Mouse (Mus musculus) limb, embryonic 14.5 days (tissue): ENCODE measurements around the gene Kitl. TPM values are rescaled to one million over a fixed set of nuclear protein-coding genes. Genes with fewer than 3 reads are reported as not detected.
A peak's percentile ranks its signal among the peaks of the same experiment; 100 is the strongest.

ENCODE experiments used
- ATAC-seq: fragments of 200-750 bp; cut with Nextera tagmentation; 2 replicates; pipeline ENCODE4 v1.8.0; 2017; ENCODE audit warnings: low read depth, moderate number of reproducible peaks, moderate TSS enrichment; ENCODE audit not compliant: low FRiP score
- DNase-seq: peaks from one replicate; pipeline ENCODE4 v3.0.0-alpha.2; 2015; ENCODE audit warnings: low spot score
- H3K27ac ChIP-seq: fragments of 300-500 bp; sonication (generic); replicated peaks from 2 replicates; pipeline ENCODE4 v1.5.1; 2014; ENCODE audit warnings: low read depth, mild to moderate bottlenecking, low read length, moderate library complexity, mixed read lengths
- H3K27me3 ChIP-seq: fragments of 300-500 bp; sonication (generic); 2 replicates; pipeline ENCODE4 v1.6.1; 2014; ENCODE audit warnings: low read length, mixed read lengths; ENCODE audit not compliant: control insufficient read depth, insufficient read depth
- H3K36me3 ChIP-seq: fragments of 300-500 bp; sonication (generic); 2 replicates; pipeline ENCODE4 v1.6.1; 2014; ENCODE audit warnings: mild to moderate bottlenecking, low read length, moderate library complexity, mixed read lengths; ENCODE audit not compliant: control insufficient read depth, insufficient read depth
- H3K4me1 ChIP-seq: fragments of 300-500 bp; sonication (generic); 2 replicates; pipeline ENCODE4 v1.6.1; 2014; ENCODE audit warnings: antibody characterized with exemption, low read length, mixed read lengths; ENCODE audit not compliant: control insufficient read depth, insufficient read depth
- H3K4me2 ChIP-seq: fragments of 300-500 bp; sonication (generic); replicated peaks from 2 replicates; pipeline ENCODE4 v1.6.1; 2014; ENCODE audit warnings: low read depth, mild to moderate bottlenecking, low read length, moderate library complexity; ENCODE audit not compliant: severe bottlenecking
- H3K4me3 ChIP-seq: fragments of 300-500 bp; sonication (generic); replicated peaks from 2 replicates; pipeline ENCODE4 v1.5.1; 2014; ENCODE audit warnings: low read length
- H3K9ac ChIP-seq: fragments of 300-500 bp; sonication (generic); 2 replicates; pipeline ENCODE4 v1.6.1; 2014; ENCODE audit warnings: mild to moderate bottlenecking, low read depth, low read length, moderate library complexity; ENCODE audit not compliant: severe bottlenecking
- H3K9me3 ChIP-seq: fragments of 300-500 bp; sonication (generic); 2 replicates; pipeline ENCODE4 v1.6.1; 2016; ENCODE audit warnings: low read length; ENCODE audit not compliant: control insufficient read depth
- POLR2A ChIP-seq: fragments of 200-500 bp; IDR thresholded peaks from 2 replicates; pipeline ENCODE4 v1.8.0; 2012; ENCODE audit warnings: inconsistent platforms, mild to moderate bottlenecking, moderate library complexity, borderline replicate concordance; ENCODE audit not compliant: insufficient read depth, insufficient read length; ENCODE audit errors: extremely low read depth
- WGBS: fragments of 180-500 bp; shearing (Covaris S2); extraction: QIAGEN DNeasy Blood & Tissue Kit; methylation state at CpG from one replicate; pipeline ENCODE4 v1.1.7; 2014; 5-methylcytosine and 5-hydroxymethylcytosine counted together
- polyA plus RNA-seq, 2 experiments: library from polyadenylated mRNA; depleted of rRNA in 1 of 2; stranded (reverse) in 1 of 2; unstranded in 1 of 2; fragments of >200 nt; fragmentation: Nextera tagmentation in 1 of 2; extraction: Ambion mirVana in 1 of 2; gene quantifications; 2 replicates each; pipeline versions ENCODE4 v1.2.1 to v1.2.3; 2012 to 2014

Gene Kitl
- polyA plus RNA-seq, 2 experiments, result 16.3 to 38.4 TPM

- TF ChIP-seq POLR2A, result no peak
- Histone ChIP-seq H3K4me3 (no peak overlapping the region), H3K9me3 (no peaks in the 10 kb centered on the region), H3K36me3 (no peaks in the 10 kb centered on the region), H3K9ac (no peak overlapping the region), H3K4me1 (no peaks in the 10 kb centered on the region), H3K27me3 (no peaks in the 10 kb centered on the region), H3K4me2 (no peak overlapping the region), H3K27ac (no peak overlapping the region)
- peak; percentile 25 for DNase-seq
- 48% methylated on average over 7 of the region's 7 CpGs for WGBS
- no peak for ATAC-seq
Measured at GRCm38 (mm10) chr10:100111209-100111608, 95.8 kb downstream of the Kitl start.

GRCm38 (mm10) chr10:100115570-100115969 lies 100.1 kb downstream of the Kitl start:
- Histone ChIP-seq H3K27me3 (no peaks in the 10 kb centered on the region), H3K36me3 (no peaks in the 10 kb centered on the region), H3K4me2 (no peak overlapping the region), H3K27ac (no peak overlapping the region), H3K9ac (no peak overlapping the region), H3K4me3 (no peak overlapping the region), H3K4me1 (no peaks in the 10 kb centered on the region), H3K9me3 (no peaks in the 10 kb centered on the region)
- peak; percentile 67 for ATAC-seq
- no peak for TF ChIP-seq POLR2A
- peak; percentile 72 for DNase-seq
- WGBS, result 70% methylated on average over 2 of the region's 2 CpGs

GRCm38 (mm10) chr10:100124452-100124851 lies 109.0 kb downstream of the Kitl start:
- H3K27me3 ChIP-seq, result no peaks in the 10 kb centered on the region
- DNase-seq (no peak), ATAC-seq (no peak)
- H3K9ac ChIP-seq, result no peak overlapping the region
- no peak overlapping the region for H3K4me2 ChIP-seq
- TF ChIP-seq POLR2A, result no peak
- H3K4me3 ChIP-seq, result no peak overlapping the region
- H3K36me3 ChIP-seq, result no peaks in the 10 kb centered on the region
- H3K27ac ChIP-seq, result no peak overlapping the region
- H3K9me3 ChIP-seq, result no peaks in the 10 kb centered on the region
- 43% methylated on average over 5 of the region's 5 CpGs for WGBS
- no peaks in the 10 kb centered on the region for H3K4me1 ChIP-seq

- WGBS, result 66% methylated on average over 23 of the region's 23 CpGs
- DNase-seq (no peak), ATAC-seq (no peak)
- no peak for TF ChIP-seq POLR2A
- no peak overlapping the region for H3K4me2 ChIP-seq
- H3K4me1 ChIP-seq, result no peaks in the 10 kb centered on the region
- no peak overlapping the region for H3K4me3 ChIP-seq
- H3K27me3 ChIP-seq, result no peaks in the 10 kb centered on the region
- H3K9me3 ChIP-seq, result no peaks in the 10 kb centered on the region
- H3K36me3 ChIP-seq, result no peaks in the 10 kb centered on the region
- no peak overlapping the region for H3K27ac ChIP-seq
- no peak overlapping the region for H3K9ac ChIP-seq
Measured at GRCm38 (mm10) chr10:100127837-100128743, 112.7 kb downstream of the Kitl start.

GRCm38 (mm10) chr10:100131657-100132056 lies 116.2 kb downstream of the Kitl start:
- Histone ChIP-seq H3K4me1 (no peaks in the 10 kb centered on the region), H3K9ac (no peak overlapping the region), H3K4me2 (no peak overlapping the region), H3K4me3 (no peak overlapping the region), H3K27me3 (no peaks in the 10 kb centered on the region), H3K36me3 (no peaks in the 10 kb centered on the region), H3K9me3 (no peaks in the 10 kb centered on the region), H3K27ac (no peak overlapping the region)
- DNase-seq, result no peak
- 81% methylated on average over 4 of the region's 4 CpGs for WGBS
- no peak for ATAC-seq
- TF ChIP-seq POLR2A, result no peak
